Mouse (Mus musculus): ENCODE measurements around the gene Vps54. TPM values are rescaled to one million over a fixed set of nuclear protein-coding genes. Genes with fewer than 3 reads are reported as not detected.

The Vps54 gene
- polyA plus RNA-seq, 1 experiment: 23.4 TPM

GRCm38 (mm10) chr11:21235821-21236220, 3.3 kb upstream of the Vps54 start:
- TF ChIP-seq CTCF (IDR thresholded peaks at IDR 0.05; ENCODE audit: borderline replicate concordance, insufficient read depth, low read depth, low read length): no peak
- TF ChIP-seq POLR2A (IDR thresholded peaks at IDR 0.05; ENCODE audit: borderline replicate concordance, insufficient read depth, low read length): no peak
- 72% methylated on average over 2 of the region's 2 CpGs for WGBS
- no peak for DNase-seq
- Histone ChIP-seq H3K27ac (ENCODE audit: insufficient read depth, low read length) (no peak overlapping the region), H3K4me1 (ENCODE audit: control insufficient read depth, insufficient read depth, low read length) (no peaks in the 10 kb centered on the region), H3K27me3 (ENCODE audit: control insufficient read depth, insufficient read depth, low read length) (no peaks in the 10 kb centered on the region), H3K4me3 (replicated peaks; ENCODE audit: insufficient read depth, low read depth, low read length) (no peak overlapping the region)

GRCm38 (mm10) chr11:21236996-21237395, 2.1 kb upstream of the Vps54 start:
- Histone ChIP-seq H3K4me1 (ENCODE audit: control insufficient read depth, insufficient read depth, low read length) (no peaks in the 10 kb centered on the region), H3K27ac (ENCODE audit: insufficient read depth, low read length) (no peak overlapping the region), H3K4me3 (replicated peaks; ENCODE audit: insufficient read depth, low read depth, low read length) (no peak overlapping the region), H3K27me3 (ENCODE audit: control insufficient read depth, insufficient read depth, low read length) (no peaks in the 10 kb centered on the region)
- TF ChIP-seq CTCF (IDR thresholded peaks at IDR 0.05; ENCODE audit: borderline replicate concordance, insufficient read depth, low read depth, low read length) (no peak), POLR2A (IDR thresholded peaks at IDR 0.05; ENCODE audit: borderline replicate concordance, insufficient read depth, low read length) (no peak)
- no peak for DNase-seq
- 89% methylated on average over 4 of the region's 4 CpGs for WGBS

GRCm38 (mm10) chr11:21237474-21238278, 1.4 kb upstream of the Vps54 start:
- Histone ChIP-seq H3K27ac (ENCODE audit: insufficient read depth, low read length) (no peak overlapping the region), H3K4me3 (replicated peaks; ENCODE audit: insufficient read depth, low read depth, low read length) (no peak overlapping the region), H3K27me3 (ENCODE audit: control insufficient read depth, insufficient read depth, low read length) (no peaks in the 10 kb centered on the region), H3K4me1 (ENCODE audit: control insufficient read depth, insufficient read depth, low read length) (no peaks in the 10 kb centered on the region)
- WGBS: 98% methylated on average over 2 of the region's 2 CpGs
- DNase-seq: no peak
- TF ChIP-seq POLR2A (IDR thresholded peaks at IDR 0.05; ENCODE audit: borderline replicate concordance, insufficient read depth, low read length) (no peak), CTCF (IDR thresholded peaks at IDR 0.05; ENCODE audit: borderline replicate concordance, insufficient read depth, low read depth, low read length) (no peak)

- WGBS: 1% methylated on average over 62 of the region's 65 CpGs
- Histone ChIP-seq H3K4me1 (ENCODE audit: control insufficient read depth, insufficient read depth, low read length) (no peaks in the 10 kb centered on the region), H3K27ac (ENCODE audit: insufficient read depth, low read length) (peak overlapping the region; percentile 99), H3K4me3 (replicated peaks; ENCODE audit: insufficient read depth, low read depth, low read length) (peak overlapping the region; percentile 61), H3K27me3 (ENCODE audit: control insufficient read depth, insufficient read depth, low read length) (no peaks in the 10 kb centered on the region)
- peak in 1 of 2 experiments; percentile 60 for DNase-seq
- TF ChIP-seq POLR2A (IDR thresholded peaks at IDR 0.05; ENCODE audit: borderline replicate concordance, insufficient read depth, low read length): peak; percentile 43; the same call in 1 of the 2 replicates
- TF ChIP-seq CTCF (IDR thresholded peaks at IDR 0.05; ENCODE audit: borderline replicate concordance, insufficient read depth, low read depth, low read length): no peak
Observed at GRCm38 (mm10) chr11:21238279-21239020, 631 bp upstream of the Vps54 start.

GRCm38 (mm10) chr11:21239763-21240509, 855 bp downstream of the Vps54 start:
- WGBS: 18% methylated on average over 7 of the region's 7 CpGs
- DNase-seq: no peak
- Histone ChIP-seq H3K4me3 (replicated peaks; ENCODE audit: insufficient read depth, low read depth, low read length) (peak overlapping the region; percentile 61), H3K27me3 (ENCODE audit: control insufficient read depth, insufficient read depth, low read length) (no peaks in the 10 kb centered on the region), H3K27ac (ENCODE audit: insufficient read depth, low read length) (no peak overlapping the region), H3K4me1 (ENCODE audit: control insufficient read depth, insufficient read depth, low read length) (no peaks in the 10 kb centered on the region)
- TF ChIP-seq CTCF (IDR thresholded peaks at IDR 0.05; ENCODE audit: borderline replicate concordance, insufficient read depth, low read depth, low read length): no peak
- no peak for TF ChIP-seq POLR2A (IDR thresholded peaks at IDR 0.05; ENCODE audit: borderline replicate concordance, insufficient read depth, low read length)

DNA sequence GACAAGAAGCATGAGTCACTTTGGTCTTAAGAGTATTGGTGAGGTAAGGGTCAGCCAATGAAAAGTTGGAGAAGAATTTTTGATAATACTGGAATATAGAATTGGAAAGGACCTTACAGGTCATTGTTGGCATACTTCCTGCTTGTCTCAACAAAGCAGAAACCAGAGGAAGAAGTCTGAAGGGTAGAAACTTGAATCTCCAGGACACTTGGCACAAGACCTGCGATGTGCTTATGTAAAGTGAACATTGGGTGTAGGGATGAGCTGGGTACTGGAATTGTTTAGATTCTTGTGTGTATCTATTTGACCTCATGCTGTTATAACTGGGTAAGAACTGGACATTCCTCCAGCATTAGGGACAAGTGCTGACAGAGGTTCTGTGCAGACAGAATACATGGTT, 2.3 kb downstream of the Vps54 start:
- 13% methylated on average over 1 of the region's 1 CpGs for WGBS
- Histone ChIP-seq H3K4me1 (ENCODE audit: control insufficient read depth, insufficient read depth, low read length) (no peaks in the 10 kb centered on the region), H3K27ac (ENCODE audit: insufficient read depth, low read length) (no peak overlapping the region), H3K27me3 (ENCODE audit: control insufficient read depth, insufficient read depth, low read length) (no peaks in the 10 kb centered on the region), H3K4me3 (replicated peaks; ENCODE audit: insufficient read depth, low read depth, low read length) (no peak overlapping the region)
- peak in 1 of 2 experiments; percentile 20 for DNase-seq
- TF ChIP-seq CTCF (IDR thresholded peaks at IDR 0.05; ENCODE audit: borderline replicate concordance, insufficient read depth, low read depth, low read length): no peak
- no peak for TF ChIP-seq POLR2A (IDR thresholded peaks at IDR 0.05; ENCODE audit: borderline replicate concordance, insufficient read depth, low read length)

- 89% methylated on average over 4 of the region's 4 CpGs for WGBS
Observed at GRCm38 (mm10) chr11:21247203-21247865, 8.3 kb downstream of the Vps54 start.

More at GRCm38 (mm10) chr11:21247203-21247865, 8.3 kb downstream of the Vps54 start:
- no peak for TF ChIP-seq POLR2A (IDR thresholded peaks at IDR 0.05; ENCODE audit: borderline replicate concordance, insufficient read depth, low read length)
- TF ChIP-seq CTCF (IDR thresholded peaks at IDR 0.05; ENCODE audit: borderline replicate concordance, insufficient read depth, low read depth, low read length): no peak
- H3K27ac ChIP-seq (ENCODE audit: insufficient read depth, low read length): no peak overlapping the region
- no peak for DNase-seq
- no peaks in the 10 kb centered on the region for H3K27me3 ChIP-seq (ENCODE audit: control insufficient read depth, insufficient read depth, low read length)
- H3K4me1 ChIP-seq (ENCODE audit: control insufficient read depth, insufficient read depth, low read length): no peaks in the 10 kb centered on the region; the same call in 1 of the 2 replicates
- no peak overlapping the region for H3K4me3 ChIP-seq (replicated peaks; ENCODE audit: insufficient read depth, low read depth, low read length)

Data from cerebellum, adult 2 months (tissue).